Mouse (Mus musculus): Measurements from ENCODE around the gene Hoxa9.

DNA sequence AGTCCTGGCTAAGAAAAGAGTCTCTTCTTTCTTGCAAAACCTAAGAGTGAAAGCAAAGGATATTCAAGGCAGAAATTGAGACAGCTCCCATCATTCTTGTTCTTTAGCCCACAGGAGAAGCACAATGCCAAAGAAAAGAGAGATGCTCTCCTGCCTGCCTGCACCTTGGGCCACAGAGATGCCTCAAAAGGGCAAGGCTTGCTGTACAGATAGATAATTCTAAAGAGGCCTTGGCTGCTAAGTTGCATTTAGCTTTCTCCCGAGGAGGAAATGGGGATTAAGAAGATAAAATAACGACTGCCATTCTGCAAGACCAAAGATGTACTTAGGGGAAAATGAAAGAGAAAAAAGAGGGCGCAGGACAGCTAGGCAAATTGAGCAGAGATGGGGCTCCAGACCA is 16.0 kb upstream of the Hoxa9 start:
- no peak for TF ChIP-seq POLR2A (IDR thresholded peaks at IDR 0.05; ENCODE audit: borderline replicate concordance, extremely low read depth, low read depth, low read length)
- TF ChIP-seq CTCF (IDR thresholded peaks at IDR 0.05; ENCODE audit: insufficient read depth, low read length) = no peak

Data from lung, adult 2 months (tissue).